Mouse (Mus musculus) lung, embryonic 14.5 days (tissue): ENCODE measurements around the gene Gltp. TPM values are rescaled to one million over a fixed set of nuclear protein-coding genes. Genes with fewer than 3 reads are reported as not detected.
A peak's percentile ranks its signal among the peaks of the same experiment; 100 is the strongest.

ENCODE experiments used
- ATAC-seq: fragments of 200-750 bp; cut with Nextera tagmentation; 2 replicates; pipeline ENCODE4 v1.8.0; 2017; ENCODE audit warnings: mild to moderate bottlenecking, moderate TSS enrichment, moderate library complexity; ENCODE audit not compliant: insufficient read depth
- DNase-seq: peaks from one replicate; pipeline ENCODE4 v3.0.0-alpha.2; 2015
- H3K27ac ChIP-seq: fragments of 300-500 bp; sonication (generic); 2 replicates; pipeline ENCODE4 v1.5.1; 2014; ENCODE audit warnings: low read depth, mild to moderate bottlenecking, moderate library complexity
- H3K27me3 ChIP-seq: fragments of 300-500 bp; sonication (generic); 2 replicates; pipeline ENCODE4 v1.6.1; 2014; ENCODE audit warnings: low read length, control low read depth; ENCODE audit not compliant: insufficient read depth
- H3K36me3 ChIP-seq: fragments of 300-500 bp; sonication (generic); 2 replicates; pipeline ENCODE4 v1.6.1; 2014; ENCODE audit warnings: control low read depth; ENCODE audit not compliant: insufficient read depth
- H3K4me1 ChIP-seq: fragments of 300-500 bp; sonication (generic); 2 replicates; pipeline ENCODE4 v1.6.1; 2014; ENCODE audit warnings: antibody characterized with exemption, control low read depth; ENCODE audit not compliant: insufficient read depth
- H3K4me2 ChIP-seq: fragments of 300-500 bp; sonication (generic); 2 replicates; pipeline ENCODE4 v1.6.1; 2014; ENCODE audit warnings: mild to moderate bottlenecking
- H3K4me3 ChIP-seq: fragments of 300-500 bp; sonication (generic); 2 replicates; pipeline ENCODE4 v1.5.1; 2014; ENCODE audit warnings: low read depth, low read length
- H3K9ac ChIP-seq: fragments of 300-500 bp; sonication (generic); 2 replicates; pipeline ENCODE4 v1.6.1; 2014
- H3K9me3 ChIP-seq: fragments of 300-500 bp; sonication (generic); 2 replicates; pipeline ENCODE4 v1.6.1; 2016; ENCODE audit warnings: low read depth, low read length, control low read depth
- CTCF ChIP-seq: IDR thresholded peaks from 2 replicates; pipeline ENCODE4 v1.5.1; 2016; ENCODE audit warnings: antibody characterized with exemption, low read depth
- WGBS: fragments of 180-500 bp; shearing (Covaris S2); extraction: QIAGEN DNeasy Blood & Tissue Kit; methylation state at CpG from one replicate; pipeline ENCODE4 v1.1.7; 2014; 5-methylcytosine and 5-hydroxymethylcytosine counted together
- polyA plus RNA-seq: library from polyadenylated mRNA; unstranded; fragments of >200 nt; fragmentation: Nextera tagmentation; extraction: Ambion mirVana; gene quantifications from 2 replicates; pipeline ENCODE4 v1.2.1, GENCODE M21; 2014

Gltp gene
- polyA plus RNA-seq, 1 experiment from 2014 or later: 74.8 TPM

GRCm38 (mm10) chr5:114730129-114730528 lies 39.3 kb upstream of the Gltp start:
- Histone ChIP-seq H3K36me3 (peaks cover 80% of the 10 kb centered on the region), H3K27ac (no peak overlapping the region)
- no peak for ATAC-seq

GRCm38 (mm10) chr5:114728160-114728559 lies 37.4 kb upstream of the Gltp start:
- Histone ChIP-seq H3K27me3 (no peaks in the 10 kb centered on the region), H3K4me3 (no peak overlapping the region), H3K27ac (no peak overlapping the region), H3K9ac (no peak overlapping the region), H3K36me3 (peaks cover 66% of the 10 kb centered on the region), H3K4me2 (no peak overlapping the region), H3K4me1 (no peaks in the 10 kb centered on the region), H3K9me3 (no peaks in the 10 kb centered on the region)
- TF ChIP-seq CTCF: no peak
- no peak for ATAC-seq
- DNase-seq: no peak
- WGBS: 80% methylated on average over 10 of the region's 10 CpGs

More at GRCm38 (mm10) chr5:114730129-114730528, 39.3 kb upstream of the Gltp start:
- Histone ChIP-seq H3K27me3 (no peaks in the 10 kb centered on the region), H3K9me3 (no peaks in the 10 kb centered on the region), H3K4me3 (no peak overlapping the region), H3K4me1 (no peaks in the 10 kb centered on the region), H3K9ac (no peak overlapping the region), H3K4me2 (no peak overlapping the region)
- 61% methylated on average over 10 of the region's 10 CpGs for WGBS
- no peak for TF ChIP-seq CTCF
- peak; percentile 36 for DNase-seq

GRCm38 (mm10) chr5:114722846-114723245 lies 32.1 kb upstream of the Gltp start:
- Histone ChIP-seq H3K27ac (no peak overlapping the region), H3K4me1 (no peaks in the 10 kb centered on the region), H3K9me3 (no peaks in the 10 kb centered on the region), H3K4me3 (no peak overlapping the region), H3K9ac (no peak overlapping the region), H3K4me2 (no peak overlapping the region), H3K27me3 (no peaks in the 10 kb centered on the region), H3K36me3 (peaks cover 58% of the 10 kb centered on the region)
- DNase-seq: no peak
- TF ChIP-seq CTCF: no peak
- no peak for ATAC-seq
- WGBS: 92% methylated on average over 13 of the region's 13 CpGs

GRCm38 (mm10) chr5:114721969-114722368 lies 31.2 kb upstream of the Gltp start:
- Histone ChIP-seq H3K9me3 (no peaks in the 10 kb centered on the region), H3K4me2 (no peak overlapping the region), H3K9ac (no peak overlapping the region), H3K27ac (no peak overlapping the region), H3K4me1 (no peaks in the 10 kb centered on the region), H3K27me3 (no peaks in the 10 kb centered on the region), H3K4me3 (no peak overlapping the region), H3K36me3 (peaks cover 53% of the 10 kb centered on the region)
- DNase-seq (no peak), ATAC-seq (no peak)
- no peak for TF ChIP-seq CTCF
- 91% methylated on average over 10 of the region's 10 CpGs for WGBS

GRCm38 (mm10) chr5:114720784-114721183 lies 30.0 kb upstream of the Gltp start:
- DNase-seq (no peak), ATAC-seq (no peak)
- no peak for TF ChIP-seq CTCF
- Histone ChIP-seq H3K36me3 (peaks cover 58% of the 10 kb centered on the region), H3K4me2 (no peak overlapping the region), H3K27me3 (no peaks in the 10 kb centered on the region), H3K4me3 (no peak overlapping the region), H3K27ac (no peak overlapping the region), H3K9me3 (no peaks in the 10 kb centered on the region), H3K9ac (no peak overlapping the region), H3K4me1 (no peaks in the 10 kb centered on the region)
- 91% methylated on average over 11 of the region's 11 CpGs for WGBS

DNA sequence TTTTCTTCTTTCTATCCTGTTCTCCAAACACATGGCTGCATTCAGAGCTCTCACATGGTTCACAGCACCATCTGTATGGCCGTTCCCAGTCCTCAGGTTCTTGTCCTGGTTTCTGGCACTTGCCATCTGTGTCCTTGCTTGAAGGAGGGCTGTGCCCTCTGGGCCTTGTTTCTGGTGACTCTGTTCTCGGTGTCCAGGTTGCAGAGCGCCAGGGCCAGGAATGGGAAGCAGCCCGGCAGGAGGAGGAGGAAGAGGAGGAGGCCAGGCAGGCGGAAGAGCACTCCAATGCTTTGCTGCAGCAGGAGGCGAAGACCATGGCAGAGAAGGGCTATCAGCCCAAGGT lies 29.1 kb upstream of the Gltp start:
- Histone ChIP-seq H3K9ac (no peak overlapping the region), H3K4me2 (no peak overlapping the region), H3K27ac (no peak overlapping the region), H3K4me3 (no peak overlapping the region), H3K27me3 (no peaks in the 10 kb centered on the region), H3K4me1 (no peaks in the 10 kb centered on the region), H3K36me3 (peaks cover 67% of the 10 kb centered on the region), H3K9me3 (no peaks in the 10 kb centered on the region)
- ATAC-seq (no peak), DNase-seq (no peak)
- TF ChIP-seq CTCF: no peak
- WGBS: 91% methylated on average over 6 of the region's 6 CpGs

GRCm38 (mm10) chr5:114719003-114719927 lies 28.5 kb upstream of the Gltp start:
- Histone ChIP-seq H3K27ac (no peak overlapping the region), H3K4me3 (no peak overlapping the region), H3K27me3 (no peaks in the 10 kb centered on the region), H3K9ac (no peak overlapping the region), H3K36me3 (peaks cover 73% of the 10 kb centered on the region), H3K4me1 (no peaks in the 10 kb centered on the region), H3K4me2 (no peak overlapping the region), H3K9me3 (no peaks in the 10 kb centered on the region)
- no peak for DNase-seq
- TF ChIP-seq CTCF: no peak
- ATAC-seq: no peak
- 82% methylated on average over 20 of the region's 20 CpGs for WGBS
